In genomic region chr8:63755236-63755635, GRCm38 (mm10) we compare ENCODE assay signal across 14 mouse cellular contexts.
DNase-seq lines count a peak whose midpoint lies in the region; ATAC-seq and TF ChIP-seq lines count a peak whose summit lies in the region.
"Had no signal": no experiment of that assay in that cellular context is flagged by ENCODE, and none has a peak within 500 bp of the region (broad histone marks: within the 10 kb centered on the region; RNA-seq: fewer than 3 reads in every experiment).

No protein-coding gene starts in this region.

- H3K79me2 ChIP-seq in liver, adult 2 months (ENCODE audit: control insufficient read depth, insufficient read depth, low read length) = no peaks in the 10 kb centered on the region

- ATAC-seq in embryonic facial prominence, embryonic 14.5 days (ENCODE audit: low read depth) = peak; percentile 65; the same call in 1 of the 2 replicates
- ATAC-seq in kidney, postnatal 0 days (replicated peaks; ENCODE audit: low FRiP score, low read depth) = peak; percentile 75
- ATAC-seq: activated CD4-positive, CD25-positive, alpha-beta regulatory T cell, adult 4 months had no signal

- TF ChIP-seq CTCF in liver, adult 2 months (IDR thresholded peaks at IDR 0.05; ENCODE audit: low read depth, low read length) = no peak
- no peak for TF ChIP-seq CTCF in kidney, postnatal 0 days (IDR thresholded peaks at IDR 0.05; ENCODE audit: low read depth)
- no peak for TF ChIP-seq CTCF in thymus, adult 2 months (IDR thresholded peaks at IDR 0.05; ENCODE audit: borderline replicate concordance, control insufficient read depth, extremely low read depth, insufficient read depth, low read length, poor library complexity)

- no peak overlapping the region for H3K9ac ChIP-seq in liver, adult 2 months (ENCODE audit: low read depth, low read length)
- no peak overlapping the region for H3K9ac ChIP-seq in embryonic facial prominence, embryonic 14.5 days (ENCODE audit: low read depth, low read length)
- no peak overlapping the region for H3K9ac ChIP-seq in kidney, postnatal 0 days (ENCODE audit: low read depth, low read length)
- H3K9ac ChIP-seq: limb, embryonic 12.5 days had no signal

- no peaks in the 10 kb centered on the region for H3K27me3 ChIP-seq in liver, adult 2 months (ENCODE audit: control insufficient read depth, insufficient read depth, low read length)
- H3K27me3 ChIP-seq in embryonic facial prominence, embryonic 14.5 days (replicated peaks; ENCODE audit: control insufficient read depth, insufficient read depth, low read length) = no peaks in the 10 kb centered on the region
- H3K27me3 ChIP-seq in kidney, postnatal 0 days (ENCODE audit: insufficient read depth, low read length) = no peaks in the 10 kb centered on the region
- H3K27me3 ChIP-seq in thymus, adult 2 months (ENCODE audit: control insufficient read depth, insufficient read depth, low read length) = no peaks in the 10 kb centered on the region
- H3K27me3 ChIP-seq: limb, embryonic 12.5 days had no signal

- no peaks in the 10 kb centered on the region for H3K36me3 ChIP-seq in liver, adult 2 months (ENCODE audit: control insufficient read depth, insufficient read depth, low read length)
- H3K36me3 ChIP-seq in embryonic facial prominence, embryonic 14.5 days (ENCODE audit: control insufficient read depth, insufficient read depth, low read length) = no peaks in the 10 kb centered on the region
- H3K36me3 ChIP-seq in kidney, postnatal 0 days (ENCODE audit: insufficient read depth, low read length) = no peaks in the 10 kb centered on the region
- no peaks in the 10 kb centered on the region for H3K36me3 ChIP-seq in thymus, adult 2 months (ENCODE audit: control insufficient read depth, insufficient read depth, low read length)
- H3K36me3 ChIP-seq: heart, embryonic 10.5 days; limb, embryonic 12.5 days had no signal

- H3K27ac ChIP-seq in liver, adult 2 months (replicated peaks; ENCODE audit: insufficient read depth, low read depth, low read length) = no peak overlapping the region
- no peak overlapping the region for H3K27ac ChIP-seq in embryonic facial prominence, embryonic 14.5 days (replicated peaks; ENCODE audit: low read depth, low read length)
- no peak overlapping the region for H3K27ac ChIP-seq in kidney, postnatal 0 days
- H3K27ac ChIP-seq in thymus, adult 2 months (ENCODE audit: control insufficient read depth, insufficient read depth, low read length) = no peak overlapping the region
- H3K27ac ChIP-seq: heart, embryonic 10.5 days; limb, embryonic 12.5 days had no signal

- H3K9me3 ChIP-seq in embryonic facial prominence, embryonic 14.5 days (ENCODE audit: control insufficient read depth, low read length) = no peaks in the 10 kb centered on the region
- no peaks in the 10 kb centered on the region for H3K9me3 ChIP-seq in kidney, postnatal 0 days (replicated peaks; ENCODE audit: low read length)
- H3K9me3 ChIP-seq: heart, embryonic 10.5 days; limb, embryonic 12.5 days had no signal

- peak; percentile 66 for DNase-seq in liver, adult 2 months (ENCODE audit: extremely low read depth, low read depth, low spot score)
- no peak for DNase-seq in liver
- DNase-seq in embryonic facial prominence, embryonic 14.5 days (ENCODE audit: low spot score) = peak; percentile 21
- DNase-seq in kidney, postnatal 0 days (ENCODE audit: low spot score) = peak; percentile 2
- DNase-seq in retina, postnatal 1 day = peak; percentile 41
- DNase-seq in gastrocnemius, postnatal 4 days (ENCODE audit: low spot score in 2 of 2) = no peak
- no peak for DNase-seq in layer of hippocampus, postnatal 25 days (ENCODE audit: extremely low spot score in 1 of 2, low spot score in 1 of 2)
- no peak for DNase-seq in thymus, adult 2 months
- DNase-seq: cerebellum, adult 11-12 months; lung, postnatal 14 days; thymus, postnatal 25 days had no signal

- no peak overlapping the region for H3K4me2 ChIP-seq in embryonic facial prominence, embryonic 14.5 days (ENCODE audit: low read depth, low read length)
- H3K4me2 ChIP-seq in kidney, postnatal 0 days (ENCODE audit: low read length) = no peak overlapping the region
- H3K4me2 ChIP-seq: limb, embryonic 12.5 days had no signal

- no peak overlapping the region for H3K4me3 ChIP-seq in liver, adult 2 months (ENCODE audit: insufficient read depth, low read depth, low read length)
- H3K4me3 ChIP-seq in embryonic facial prominence, embryonic 14.5 days (ENCODE audit: low read depth, low read length) = no peak overlapping the region
- no peak overlapping the region for H3K4me3 ChIP-seq in kidney, postnatal 0 days (replicated peaks; ENCODE audit: low read depth, low read length)
- H3K4me3 ChIP-seq in thymus, adult 2 months (ENCODE audit: control insufficient read depth, insufficient read depth, low read length) = no peak overlapping the region
- H3K4me3 ChIP-seq: heart, embryonic 10.5 days; limb, embryonic 12.5 days had no signal

- H3K4me1 ChIP-seq in liver, adult 2 months (ENCODE audit: control insufficient read depth, insufficient read depth, low read length) = 0 out of 2 replicates have a peak, but pooled peaks cover 3% of the 10 kb centered on the region
- no peaks in the 10 kb centered on the region for H3K4me1 ChIP-seq in embryonic facial prominence, embryonic 14.5 days (ENCODE audit: control insufficient read depth, insufficient read depth, low read length)
- H3K4me1 ChIP-seq in kidney, postnatal 0 days (replicated peaks; ENCODE audit: insufficient read depth, low read length) = no peaks in the 10 kb centered on the region
- H3K4me1 ChIP-seq in thymus, adult 2 months (replicated peaks; ENCODE audit: control insufficient read depth, insufficient read depth, low read length) = no peaks in the 10 kb centered on the region
- H3K4me1 ChIP-seq: heart, embryonic 10.5 days; limb, embryonic 12.5 days had no signal

- TF ChIP-seq POLR2A in liver, adult 2 months (IDR thresholded peaks at IDR 0.05; ENCODE audit: extremely low read depth, insufficient read depth, low read length) = no peak
- no peak for TF ChIP-seq POLR2A in thymus, adult 2 months (IDR thresholded peaks at IDR 0.05; ENCODE audit: control insufficient read depth, extremely low read depth, insufficient read depth, low read length, poor library complexity)

Comparison
In these comparisons a context has a peak if more than half of its experiments do, and no peak if none do; other contexts are left out.
1. DNase-seq: peak in liver, adult 2 months (single experiment), embryonic facial prominence, embryonic 14.5 days (single experiment), kidney, postnatal 0 days (single experiment) and retina, postnatal 1 day (single experiment); none in liver (single experiment), gastrocnemius, postnatal 4 days (0 of 2), layer of hippocampus, postnatal 25 days (0 of 2) and thymus, adult 2 months (single experiment).